Mouse (Mus musculus) embryo, embryonic 11 days (tissue): ENCODE measurements around the gene Gm9774.

Experiments used
- DNase-seq: peaks from one replicate; pipeline ENCODE4 v3.0.0-alpha.2; 2015

The Gm9774 gene

DNA sequence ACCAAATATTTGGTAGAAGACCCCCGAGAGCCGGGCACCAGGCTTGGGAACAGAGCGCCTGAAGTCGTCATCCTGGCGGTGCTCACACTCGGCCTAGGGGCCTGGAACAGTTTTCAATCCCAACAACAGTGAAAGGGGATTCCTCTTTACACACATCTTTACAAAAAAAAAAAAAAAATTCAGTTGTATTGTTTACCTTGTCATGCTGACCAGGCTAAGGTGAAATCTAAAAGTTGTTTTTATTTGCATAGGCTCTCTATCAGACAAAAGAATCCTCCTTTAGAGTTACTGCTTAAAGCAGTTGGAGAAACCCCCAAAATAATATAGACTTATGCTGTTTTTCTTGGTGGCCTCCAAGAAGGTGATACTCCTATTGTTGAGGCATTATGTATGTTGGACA lies at the start of gene Gm9774:
Gene Gm9774 (minus strand): TSS at position 101 of the 400 bp plus-strand sequence.
- no peak for DNase-seq

DNA sequence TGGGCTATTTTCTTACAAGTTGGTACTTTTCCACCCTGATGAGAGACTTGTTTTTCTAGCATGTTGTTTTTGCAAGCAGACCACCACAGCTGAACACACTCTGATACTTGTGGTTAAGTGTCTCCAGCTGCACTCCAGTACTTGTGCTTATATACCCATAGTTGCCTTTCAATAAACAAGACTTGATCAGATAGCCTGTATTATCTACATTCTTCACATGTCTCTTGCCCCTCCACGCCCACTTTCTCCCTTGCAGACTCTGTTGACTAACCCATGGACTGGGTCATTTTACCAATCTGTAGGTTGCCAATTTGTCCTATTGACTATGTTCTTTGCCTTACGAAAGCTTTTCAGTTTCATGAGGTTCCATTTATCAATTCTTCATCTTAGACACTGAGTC lies 40.9 kb upstream of the Gm9774 start:
- DNase-seq: no peak

DNA sequence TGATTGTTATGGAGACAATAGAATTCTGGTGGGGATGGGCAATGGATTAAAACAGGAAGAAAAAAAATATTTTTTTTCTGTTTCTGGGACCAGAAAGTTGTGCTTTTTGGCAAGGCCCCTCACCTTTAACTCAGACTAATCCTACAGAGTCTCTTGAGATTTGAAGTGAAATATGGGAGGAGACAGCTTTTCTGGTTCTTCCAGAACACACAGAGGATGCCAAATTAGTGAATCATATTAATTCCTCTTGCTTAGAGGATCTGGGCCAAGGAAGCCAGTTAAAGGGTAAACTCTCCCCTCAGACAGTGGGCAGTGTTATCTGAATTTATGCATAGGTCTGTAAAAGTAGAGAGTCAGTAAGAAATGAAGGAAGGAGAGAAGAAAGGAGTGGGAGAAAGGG lies 38.2 kb upstream of the Gm9774 start:
- DNase-seq: no peak

DNA sequence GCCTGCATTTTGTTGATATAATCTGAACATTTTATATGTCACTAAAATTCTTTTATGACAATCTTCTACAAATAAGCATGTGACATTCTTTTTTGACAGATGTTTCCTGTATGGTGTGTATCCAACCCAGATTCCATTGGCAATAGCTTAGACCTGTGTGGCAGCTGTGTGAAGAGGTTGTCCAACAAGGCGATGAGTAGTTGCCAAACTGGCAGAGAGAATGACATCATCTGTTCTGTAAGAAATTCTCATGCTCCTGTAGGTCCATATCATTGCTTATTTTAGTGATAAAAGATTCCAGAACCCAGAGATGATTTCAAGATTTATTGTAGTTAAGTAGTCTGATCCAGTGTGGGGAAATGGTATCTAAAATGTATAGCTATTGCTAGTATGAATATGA lies 37.4 kb upstream of the Gm9774 start:
- DNase-seq: no peak

DNA sequence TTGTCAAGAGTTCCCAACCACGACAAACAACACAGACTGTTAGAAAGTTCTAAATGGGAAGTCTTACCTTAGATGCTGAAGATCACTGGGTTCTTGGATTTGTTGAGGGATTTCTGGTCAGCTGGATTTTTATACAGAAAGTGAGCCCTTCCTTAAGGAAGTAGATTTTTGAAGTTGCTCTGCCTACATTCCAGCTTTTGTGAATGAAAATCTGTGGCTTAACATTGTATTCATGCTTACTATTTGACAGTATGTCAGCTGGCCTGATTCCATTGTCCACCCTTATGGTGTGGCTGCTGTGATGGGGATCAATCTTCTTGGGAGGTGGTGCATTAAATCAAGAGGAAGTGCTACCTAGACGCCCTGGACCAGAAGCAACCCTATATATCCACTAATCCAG lies 29.4 kb upstream of the Gm9774 start, which contains the start of gene Sprr3:
Gene Sprr3 (minus strand): TSS at position 101 of the 400 bp plus-strand sequence.
- no peak for DNase-seq

DNA sequence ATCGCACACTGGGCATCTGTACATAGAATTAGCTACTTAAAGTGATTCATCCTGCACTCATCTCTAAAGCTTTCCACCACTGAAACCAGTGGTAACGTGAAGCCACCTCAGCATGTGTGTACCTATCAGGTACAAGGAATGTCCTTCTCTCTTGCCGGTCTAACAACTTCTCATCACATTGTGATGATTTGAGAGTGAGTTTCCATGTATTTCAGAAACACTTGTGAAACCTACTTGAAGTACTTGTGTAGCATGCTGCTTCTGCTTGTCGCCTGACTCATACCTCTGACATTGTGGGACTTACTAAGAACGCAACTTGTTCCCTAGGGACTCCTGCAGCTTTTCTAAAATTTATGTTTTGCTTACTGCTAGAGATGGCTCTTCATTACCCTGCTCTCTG lies 25.9 kb upstream of the Gm9774 start:
- DNase-seq: no peak

DNA sequence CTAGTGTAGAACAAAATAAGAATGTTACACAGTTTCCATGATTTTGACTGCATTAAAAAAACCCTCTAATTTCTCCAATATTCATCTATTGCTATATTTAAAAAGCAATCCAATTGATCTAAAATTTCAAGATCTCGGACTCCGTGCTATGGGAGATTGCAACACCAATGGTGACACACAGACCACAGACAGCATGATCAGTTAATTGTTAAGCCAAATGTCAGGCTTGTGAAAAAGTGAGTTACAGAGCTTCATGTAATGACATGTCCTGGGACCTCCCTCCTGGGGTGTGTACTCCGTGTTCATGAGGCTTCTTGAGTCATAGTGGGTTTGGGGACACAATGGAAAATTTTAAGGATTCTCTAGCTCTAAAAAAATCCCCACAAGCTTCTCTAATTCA lies 11.0 kb upstream of the Gm9774 start:
- no peak for DNase-seq

DNA sequence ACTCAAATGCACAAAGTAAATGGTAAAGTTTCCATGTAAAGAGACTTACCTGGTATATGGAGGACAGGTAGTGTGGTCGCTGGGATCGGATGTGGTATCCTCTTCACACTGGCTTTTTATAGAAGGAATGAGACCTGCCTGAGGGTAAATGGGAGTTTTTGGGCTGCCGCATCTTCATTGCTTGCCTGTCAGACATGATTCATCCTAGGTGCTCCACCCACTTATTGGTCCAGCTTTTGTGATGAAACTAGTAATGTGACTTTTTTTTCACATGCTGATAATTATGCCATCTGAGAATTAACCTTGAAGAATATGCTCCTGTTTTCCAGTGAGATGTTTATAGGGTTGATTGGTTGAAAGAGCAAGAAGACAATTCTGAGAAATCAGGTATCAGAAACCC lies 9.5 kb upstream of the Gm9774 start, which contains the start of gene Sprr1b:
Gene Sprr1b (minus strand): TSS at position 101 of the 400 bp plus-strand sequence.
- no peak for DNase-seq

DNA sequence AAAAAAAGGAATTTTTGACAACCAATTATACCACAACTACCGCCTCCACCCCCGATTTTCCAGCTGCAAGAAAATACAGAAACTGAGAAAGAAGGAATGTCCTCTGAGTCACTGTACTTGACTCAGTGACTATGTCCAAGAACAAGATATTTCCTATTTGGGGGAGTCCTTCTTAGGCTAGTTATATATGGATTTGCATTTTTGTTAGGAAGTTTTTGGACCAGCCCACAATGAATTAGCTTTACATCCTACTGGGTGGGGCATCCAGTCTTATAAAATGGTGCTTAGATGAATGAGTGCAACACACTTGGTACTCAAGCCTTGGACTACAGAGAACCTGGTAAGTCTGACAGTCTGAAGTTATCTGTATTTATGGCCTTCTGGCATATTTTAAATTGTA lies 3.1 kb upstream of the Gm9774 start, which contains the start of gene Sprr2k:
Gene Sprr2k (plus strand): TSS at position 301 of the 400 bp plus-strand sequence.
- no peak for DNase-seq

DNA sequence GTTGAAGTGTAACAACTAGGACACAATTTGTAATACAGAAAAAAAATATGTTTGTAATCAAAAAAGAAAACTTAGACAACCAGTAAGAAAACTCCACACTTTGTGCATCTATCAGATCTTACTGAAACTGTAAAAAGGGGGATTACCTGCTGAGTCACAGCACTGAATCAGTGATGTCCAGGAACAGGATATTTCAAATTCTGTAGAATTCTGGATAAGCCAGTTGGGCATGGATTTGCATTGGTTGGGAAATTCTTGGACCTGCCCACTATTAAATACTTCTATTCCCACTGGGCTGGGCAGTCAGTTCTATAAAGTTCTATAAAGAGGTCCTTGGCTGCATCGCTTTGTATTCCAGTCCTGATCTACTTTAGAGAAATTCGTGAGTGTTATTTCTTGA lies 11.4 kb downstream of the Gm9774 start, which contains the start of gene Sprr2j-ps:
Gene Sprr2j-ps (plus strand): TSS at position 301 of the 400 bp plus-strand sequence.
- no peak for DNase-seq

DNA sequence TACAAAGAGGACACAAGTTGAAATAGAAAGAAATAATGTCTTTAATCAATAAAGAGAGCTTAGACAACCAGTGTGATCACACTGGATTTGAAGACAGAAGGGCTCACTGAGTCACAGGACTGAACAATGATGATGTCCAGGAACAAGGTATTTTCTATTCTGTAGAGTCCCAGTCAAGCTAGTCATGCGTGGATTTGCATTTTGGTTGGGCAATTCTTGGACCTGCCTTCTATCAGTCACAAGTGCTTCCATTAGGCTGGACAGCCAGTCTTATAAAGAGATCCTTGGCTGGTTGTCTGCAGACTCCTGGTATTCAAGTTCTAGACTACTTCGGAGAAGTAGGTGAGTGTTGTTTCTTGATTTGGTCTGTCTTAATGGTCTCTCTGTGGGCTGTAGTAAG lies 21.5 kb downstream of the Gm9774 start, which contains the start of gene Sprr2i:
Gene Sprr2i (plus strand): TSS at position 301 of the 400 bp plus-strand sequence.
- DNase-seq: no peak

DNA sequence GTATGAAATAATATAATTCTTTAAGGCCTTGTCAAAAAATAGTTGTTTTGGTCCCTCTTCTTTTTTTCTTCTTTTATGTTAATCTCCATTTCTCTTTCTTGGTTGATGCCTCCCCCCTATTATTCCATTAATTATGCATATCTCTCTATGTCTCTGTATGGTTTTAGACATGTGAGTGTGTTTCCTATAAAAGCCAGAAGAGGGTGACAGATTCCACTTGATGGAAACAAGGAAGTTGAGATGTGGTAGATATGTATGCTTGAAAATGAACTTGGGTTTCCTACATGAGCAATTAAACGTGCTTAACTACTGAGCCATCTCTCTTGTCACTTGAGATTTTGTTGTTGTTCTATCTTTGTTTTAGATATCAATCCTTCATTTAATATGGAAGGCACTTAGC lies 34.9 kb downstream of the Gm9774 start:
- DNase-seq: no peak

DNA sequence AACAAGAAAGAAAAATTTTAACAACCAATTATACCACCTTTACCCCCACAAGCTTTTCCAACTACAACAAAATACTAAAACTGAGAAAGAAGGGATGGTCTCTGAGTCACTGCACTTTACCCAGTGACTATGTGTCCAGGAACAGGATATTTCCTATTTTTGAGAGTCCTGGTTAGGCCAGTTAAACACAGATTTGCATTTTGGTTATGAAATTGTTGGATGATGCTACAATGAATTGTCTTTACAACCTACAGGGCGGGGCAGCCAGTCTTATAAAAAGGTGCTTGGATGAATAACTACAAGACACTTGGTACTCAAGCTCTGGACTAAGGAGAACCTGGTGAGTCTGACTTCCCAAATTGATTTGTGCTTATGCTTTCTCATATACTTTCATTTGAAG lies 43.8 kb downstream of the Gm9774 start, which contains the start of gene Sprr2h:
Gene Sprr2h (plus strand): TSS at position 301 of the 400 bp plus-strand sequence.
- no peak for DNase-seq
